ENCODE assay signal across 9 mouse cellular contexts in genomic region chr5:4486391-4487132, GRCm38 (mm10).
DNase-seq lines count a peak whose midpoint lies in the region; ATAC-seq and TF ChIP-seq lines count a peak whose summit lies in the region.
"Had no signal": no experiment of that assay in that cellular context is flagged by ENCODE, and none has a peak within 500 bp of the region (broad histone marks: within the 10 kb centered on the region; RNA-seq: fewer than 3 reads in every experiment).

No protein-coding gene starts in this region.

- peak overlapping the region; percentile 74; the same call in 1 of the 2 replicates for H3K27ac ChIP-seq in layer of hippocampus, adult 2 months
- no peak overlapping the region for H3K27ac ChIP-seq in forebrain, embryonic 11.5 days (ENCODE audit: low read depth, low read length)
- H3K27ac ChIP-seq in hindbrain, embryonic 15.5 days (replicated peaks) = peak overlapping the region; percentile 61
- H3K27ac ChIP-seq in midbrain, embryonic 15.5 days = peak overlapping the region; percentile 78
- H3K27ac ChIP-seq: kidney, postnatal 0 days had no signal

- ATAC-seq in forebrain, embryonic 11.5 days (replicated peaks; ENCODE audit: low FRiP score) = peak; percentile 54
- ATAC-seq in hindbrain, embryonic 15.5 days (ENCODE audit: low FRiP score, low read depth) = peak; percentile 77
- peak; percentile 69; the same call in 1 of the 2 replicates for ATAC-seq in midbrain, embryonic 15.5 days (replicated peaks)

- no peaks in the 10 kb centered on the region for H3K27me3 ChIP-seq in forebrain, embryonic 11.5 days (ENCODE audit: control insufficient read depth, insufficient read depth, low read length)
- H3K27me3 ChIP-seq in hindbrain, embryonic 15.5 days = no peaks in the 10 kb centered on the region
- H3K27me3 ChIP-seq in midbrain, embryonic 15.5 days (replicated peaks) = no peaks in the 10 kb centered on the region

- no peaks in the 10 kb centered on the region for H3K36me3 ChIP-seq in forebrain, embryonic 11.5 days (ENCODE audit: control insufficient read depth, insufficient read depth, low read length)
- no peaks in the 10 kb centered on the region for H3K36me3 ChIP-seq in hindbrain, embryonic 15.5 days
- no peaks in the 10 kb centered on the region for H3K36me3 ChIP-seq in midbrain, embryonic 15.5 days (replicated peaks)

- peaks cover 3% of the 10 kb centered on the region; the same call in 1 of the 2 replicates for H3K4me1 ChIP-seq in forebrain, embryonic 11.5 days (replicated peaks; ENCODE audit: control insufficient read depth, insufficient read depth, low read length)
- H3K4me1 ChIP-seq in hindbrain, embryonic 15.5 days (replicated peaks) = peaks cover 25% of the 10 kb centered on the region
- peaks cover 24% of the 10 kb centered on the region for H3K4me1 ChIP-seq in midbrain, embryonic 15.5 days

- 91% methylated on average over 4 of the region's 4 CpGs for WGBS in forebrain, embryonic 11.5 days
- WGBS in hindbrain, embryonic 15.5 days = 86% methylated on average over 4 of the region's 4 CpGs
- WGBS in midbrain, embryonic 15.5 days = 76% methylated on average over 4 of the region's 4 CpGs

- H3K4me2 ChIP-seq in forebrain, embryonic 11.5 days (ENCODE audit: low read depth, low read length, severe bottlenecking) = no peak overlapping the region
- H3K4me2 ChIP-seq in hindbrain, embryonic 15.5 days = no peak overlapping the region
- no peak overlapping the region for H3K4me2 ChIP-seq in midbrain, embryonic 15.5 days

- no peak for DNase-seq in layer of hippocampus, adult 2 months (ENCODE audit: low spot score in 2 of 2)
- no peak for DNase-seq in layer of hippocampus, adult 9-11 months
- no peak for DNase-seq in forebrain, embryonic 11.5 days (ENCODE audit: low spot score)
- no peak for DNase-seq in ovary, postnatal 36 days (ENCODE audit: low spot score)
- no peak for DNase-seq in left cerebral cortex, adult 18-20 months (ENCODE audit: low spot score in 2 of 2)
- DNase-seq in gastrocnemius, postnatal 25 days = no peak

- H3K9ac ChIP-seq in forebrain, embryonic 11.5 days (ENCODE audit: low read length) = no peak overlapping the region
- no peak overlapping the region for H3K9ac ChIP-seq in hindbrain, embryonic 15.5 days
- H3K9ac ChIP-seq in midbrain, embryonic 15.5 days = no peak overlapping the region

- H3K4me3 ChIP-seq in layer of hippocampus, adult 2 months = no peak overlapping the region
- H3K4me3 ChIP-seq in forebrain, embryonic 11.5 days (ENCODE audit: low read depth, low read length) = no peak overlapping the region
- H3K4me3 ChIP-seq in hindbrain, embryonic 15.5 days = no peak overlapping the region
- H3K4me3 ChIP-seq in midbrain, embryonic 15.5 days = no peak overlapping the region

- no peak for TF ChIP-seq CTCF in layer of hippocampus, adult 2 months (conservative IDR thresholded peaks at IDR 0.05)

- H3K9me3 ChIP-seq in forebrain, embryonic 11.5 days (ENCODE audit: control insufficient read depth, low read length) = no peaks in the 10 kb centered on the region
- H3K9me3 ChIP-seq in hindbrain, embryonic 15.5 days = no peaks in the 10 kb centered on the region
- no peaks in the 10 kb centered on the region for H3K9me3 ChIP-seq in midbrain, embryonic 15.5 days
